8 mouse cellular contexts compared by ENCODE assay signal in the genomic region with DNA sequence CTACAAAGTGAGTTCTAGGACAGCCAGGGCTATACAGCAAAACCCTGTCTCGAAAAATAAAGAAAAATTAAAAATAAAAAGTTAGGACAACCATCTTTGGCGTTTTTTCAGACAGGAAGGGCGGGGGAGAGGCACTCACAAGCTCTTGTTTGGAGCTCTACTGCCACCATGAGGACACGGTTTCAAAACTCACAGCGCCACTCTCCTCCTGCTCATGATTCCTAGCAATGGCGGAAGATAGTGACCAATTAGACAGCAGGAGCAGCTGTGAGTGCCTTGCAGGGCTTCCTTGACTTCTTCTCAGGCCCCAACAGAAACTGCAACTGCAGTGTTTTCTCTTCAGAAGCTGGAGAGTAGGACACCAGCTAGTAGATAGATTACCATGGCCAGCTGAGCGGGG.
DNase-seq lines count a peak whose midpoint lies in the region; ATAC-seq and TF ChIP-seq lines count a peak whose summit lies in the region.

No protein-coding gene starts in this region.

- H3K4me3 ChIP-seq in gastrocnemius, adult 2 months: peak overlapping the region; percentile 62
- peak overlapping the region in 1 of 2 experiments; percentile 28; a peak in 2 of 4 replicates for H3K4me3 ChIP-seq in heart, embryonic 14.5 days (ENCODE audit: control insufficient read depth in 1 of 2, insufficient read depth in 1 of 2, low read depth in 1 of 2, low read length in 2 of 2)
- peak overlapping the region; percentile 7 for H3K4me3 ChIP-seq in liver, embryonic 12.5 days

- ATAC-seq in heart, embryonic 14.5 days (ENCODE audit: insufficient number of reproducible peaks, insufficient read depth, low FRiP score, low read depth): no peak
- no peak for ATAC-seq in liver, embryonic 12.5 days

- DNase-seq in gastrocnemius, adult 2 months: no peak
- DNase-seq in gastrocnemius, adult 18-20 months (ENCODE audit: low spot score): no peak
- peak; percentile 64 for DNase-seq in thymus, postnatal 0 days (ENCODE audit: low spot score)
- DNase-seq in thymus, postnatal 25 days: no peak
- DNase-seq in ovary, postnatal 36 days (ENCODE audit: low spot score): peak; percentile 68
- DNase-seq in adrenal gland, postnatal 10 days: no peak

- H3K36me3 ChIP-seq in heart, embryonic 14.5 days (ENCODE audit: control insufficient read depth, insufficient read depth, low read length): peaks cover 40% of the 10 kb centered on the region
- peaks cover 16% of the 10 kb centered on the region for H3K36me3 ChIP-seq in liver, embryonic 12.5 days

- no peak overlapping the region for H3K9ac ChIP-seq in heart, embryonic 14.5 days (ENCODE audit: low read length)
- no peak overlapping the region for H3K9ac ChIP-seq in liver, embryonic 12.5 days

- peak overlapping the region; percentile 38 for H3K4me2 ChIP-seq in heart, embryonic 14.5 days (ENCODE audit: low read length)
- H3K4me2 ChIP-seq in liver, embryonic 12.5 days: peak overlapping the region; percentile 44

- no peaks in the 10 kb centered on the region for H3K4me1 ChIP-seq in heart, embryonic 14.5 days (ENCODE audit: control insufficient read depth in 2 of 2, insufficient read depth in 2 of 2, low read length in 2 of 2)
- no peaks in the 10 kb centered on the region for H3K4me1 ChIP-seq in liver, embryonic 12.5 days

- peak; percentile 65 for TF ChIP-seq CTCF in gastrocnemius, adult 2 months (IDR thresholded peaks at IDR 0.05)

- 44% methylated on average over 7 of the region's 7 CpGs for WGBS in heart, embryonic 14.5 days
- WGBS in liver, embryonic 12.5 days (ENCODE audit: insufficient replicate concordance): 62% methylated on average over 7 of the region's 7 CpGs

- intact Hi-C loops in gastrocnemius, adult 2 months (cut with DNase I): no loop called here

- H3K27me3 ChIP-seq in heart, embryonic 14.5 days (ENCODE audit: control insufficient read depth, insufficient read depth, low read length): no peaks in the 10 kb centered on the region
- H3K27me3 ChIP-seq in liver, embryonic 12.5 days (replicated peaks): no peaks in the 10 kb centered on the region

- peak overlapping the region; percentile 78 for H3K27ac ChIP-seq in gastrocnemius, adult 2 months
- H3K27ac ChIP-seq in heart, embryonic 14.5 days (replicated peaks in 1 of 2; ENCODE audit: control insufficient read depth in 1 of 2, insufficient read depth in 1 of 2, low read depth in 2 of 2, low read length in 2 of 2): no peak overlapping the region
- no peak overlapping the region for H3K27ac ChIP-seq in liver, embryonic 12.5 days

- no peaks in the 10 kb centered on the region for H3K9me3 ChIP-seq in heart, embryonic 14.5 days (ENCODE audit: control insufficient read depth, low read length)
- no peaks in the 10 kb centered on the region for H3K9me3 ChIP-seq in liver, embryonic 12.5 days (replicated peaks)

Comparison
In these comparisons a context has a peak if more than half of its experiments do, and no peak if none do; other contexts are left out.
1. DNase-seq: peak in thymus, postnatal 0 days (single experiment) and ovary, postnatal 36 days (single experiment); none in gastrocnemius, adult 2 months (single experiment), gastrocnemius, adult 18-20 months (single experiment), thymus, postnatal 25 days (single experiment) and adrenal gland, postnatal 10 days (single experiment).